Mouse (Mus musculus) heart, postnatal 4 days (tissue): Measurements from ENCODE around the gene AI661453. TPM values are rescaled to one million over a fixed set of nuclear protein-coding genes. Genes with fewer than 3 reads are reported as not detected.
"Not testable (repeated sequence)": the region's sequence is repeated elsewhere in the genome, so short reads cannot be mapped to it uniquely, and the experiment has no call there.

Source experiments
- DNase-seq: peaks from one replicate; pipeline ENCODE4 v3.0.0; 2021
- total RNA-seq, 2 experiments: library from RNA; stranded (reverse); gene quantifications; 2 replicates each; pipeline ENCODE4 v1.2.3; 2021

The AI661453 gene
- 1 to 10 TPM; 2.2 to 3.5 TPM for total RNA-seq

DNA sequence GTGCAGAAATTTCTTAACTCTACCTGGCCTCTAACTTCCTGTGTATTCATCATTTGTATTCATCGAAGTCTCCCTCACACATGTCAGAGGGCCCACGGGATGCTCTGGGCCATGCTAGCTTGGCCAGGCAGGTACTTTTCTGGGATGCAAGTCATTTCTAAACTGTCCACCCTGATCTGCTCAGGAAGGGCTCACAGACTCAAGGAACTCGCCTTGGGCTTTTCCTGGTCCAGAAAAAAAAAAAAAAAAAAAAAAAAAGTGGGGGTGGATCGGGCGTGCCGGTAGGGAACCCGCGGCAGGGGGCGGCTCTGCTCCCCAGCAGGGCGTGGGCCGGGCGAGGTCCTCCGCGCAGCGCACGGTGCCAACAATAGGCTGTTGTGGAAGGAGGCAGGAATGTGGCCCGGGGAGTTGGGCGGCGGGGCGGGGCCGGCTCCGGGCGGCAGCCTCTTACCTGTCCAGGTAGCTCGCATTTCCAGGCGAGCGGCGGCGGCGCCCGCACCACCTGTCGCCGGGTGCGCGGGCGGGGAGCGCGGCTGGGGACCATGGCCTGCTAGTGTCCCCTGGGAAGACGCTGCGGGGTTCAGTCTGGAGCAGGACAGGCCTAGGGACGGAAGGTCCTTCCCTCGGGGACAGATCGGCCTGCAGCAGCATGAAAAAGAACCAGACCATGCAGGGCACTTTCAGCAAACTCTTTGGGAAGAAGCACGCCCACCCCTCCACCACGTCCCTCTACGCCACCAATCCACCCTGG lies at the start of gene AI661453:
Gene AI661453, plus strand, starts transcription at position 460 of the 751 bp plus-strand sequence.
- peak; percentile 56 for DNase-seq

DNA sequence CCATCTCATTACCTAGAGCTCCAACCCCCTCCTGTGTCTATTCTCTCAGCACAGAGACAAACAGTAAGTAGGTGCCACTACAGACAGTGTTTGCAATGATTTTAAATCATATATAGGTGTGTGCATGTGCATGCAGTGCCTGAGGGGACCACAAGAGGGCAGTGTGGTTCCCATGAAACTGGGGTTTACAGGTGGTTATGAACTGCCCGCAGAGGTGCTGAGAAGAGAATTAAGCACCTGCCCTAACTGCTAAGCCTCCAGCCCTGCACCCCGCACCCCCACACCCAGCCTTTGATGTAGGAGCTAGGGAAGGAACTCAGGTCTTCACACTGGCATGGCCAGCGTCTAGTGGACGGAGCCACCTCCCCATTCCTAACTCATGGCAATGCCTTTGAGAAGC lies 49.8 kb upstream of the AI661453 start:
- DNase-seq = peak; percentile 71

DNA sequence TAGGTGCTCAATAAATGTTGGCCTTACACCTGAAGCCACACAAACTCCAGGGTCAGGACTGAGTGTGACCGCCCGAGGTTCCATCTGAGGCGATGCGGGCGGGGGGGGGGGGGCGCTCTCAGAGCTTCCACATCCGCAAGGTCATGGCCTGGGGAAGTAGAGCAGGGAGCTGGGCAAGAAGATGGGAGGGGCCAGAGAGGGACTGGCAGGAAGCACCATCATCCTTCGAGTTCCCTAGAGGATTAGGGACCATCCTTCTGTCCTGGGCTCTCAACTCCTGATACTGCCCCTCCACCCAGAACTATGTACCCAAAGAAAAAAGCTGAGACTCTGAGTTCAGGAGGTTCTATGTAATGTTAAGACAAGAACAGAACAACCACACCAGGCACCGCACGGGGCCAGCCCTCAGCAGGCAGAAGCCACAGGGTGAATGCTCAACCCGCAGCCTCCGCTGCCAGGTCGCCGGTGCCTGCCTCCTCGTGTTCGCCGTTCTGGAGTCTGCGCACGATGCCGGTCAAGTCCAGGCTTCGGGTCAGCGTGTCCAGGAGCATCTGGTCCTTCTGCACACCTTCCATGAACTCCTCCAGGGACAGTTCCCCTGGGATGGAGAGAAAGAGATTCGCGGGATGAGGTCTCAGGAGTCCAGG lies 42.1 kb upstream of the AI661453 start:
- no peak for DNase-seq

DNA sequence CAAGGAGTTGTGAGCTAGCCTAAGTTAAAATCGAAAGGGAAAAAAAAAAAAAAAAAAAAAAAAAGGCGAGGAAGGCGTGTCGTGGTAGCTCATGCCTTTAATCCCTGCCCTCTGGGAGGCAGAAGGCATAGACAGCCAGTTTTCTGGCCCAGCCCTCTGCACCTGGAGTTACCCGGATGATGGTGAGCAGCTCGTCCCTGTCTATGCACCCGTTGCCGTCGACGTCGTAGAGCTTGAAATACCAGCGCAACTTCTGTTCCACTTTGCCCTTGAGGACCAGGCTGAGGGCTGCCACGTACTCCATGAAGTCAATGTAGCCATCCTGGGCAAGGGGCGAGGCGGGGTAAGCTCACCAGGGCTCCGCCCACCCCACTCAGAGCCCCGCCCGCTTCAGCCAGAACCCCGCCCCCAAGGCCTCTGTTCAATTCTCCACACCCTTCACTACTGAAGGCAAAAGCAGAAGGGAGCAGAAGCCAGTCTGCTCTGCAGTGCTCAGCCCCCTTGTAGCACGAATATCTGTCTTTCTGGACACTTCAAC lies 41.0 kb upstream of the AI661453 start:
- peak; percentile 40 for DNase-seq

DNA sequence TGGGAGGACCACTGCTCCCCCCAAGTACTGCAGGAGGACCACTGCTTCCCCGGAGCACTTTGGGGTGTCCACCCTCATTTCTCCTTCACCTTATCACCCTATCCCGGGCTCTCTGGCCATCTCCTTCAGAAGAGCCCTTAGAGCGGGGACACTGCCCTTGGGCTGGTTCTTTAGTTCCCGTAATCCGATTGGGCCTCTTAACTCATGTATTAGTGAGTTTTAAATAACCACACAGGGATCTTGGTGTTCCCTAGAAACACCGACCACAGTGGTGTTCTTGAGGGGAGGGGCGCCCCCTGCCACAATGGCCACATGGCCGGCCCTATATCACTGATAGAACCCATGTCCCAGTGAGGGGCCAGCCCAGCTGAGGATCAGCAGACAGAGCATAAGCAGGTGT lies 37.3 kb upstream of the AI661453 start:
- DNase-seq = no peak

DNA sequence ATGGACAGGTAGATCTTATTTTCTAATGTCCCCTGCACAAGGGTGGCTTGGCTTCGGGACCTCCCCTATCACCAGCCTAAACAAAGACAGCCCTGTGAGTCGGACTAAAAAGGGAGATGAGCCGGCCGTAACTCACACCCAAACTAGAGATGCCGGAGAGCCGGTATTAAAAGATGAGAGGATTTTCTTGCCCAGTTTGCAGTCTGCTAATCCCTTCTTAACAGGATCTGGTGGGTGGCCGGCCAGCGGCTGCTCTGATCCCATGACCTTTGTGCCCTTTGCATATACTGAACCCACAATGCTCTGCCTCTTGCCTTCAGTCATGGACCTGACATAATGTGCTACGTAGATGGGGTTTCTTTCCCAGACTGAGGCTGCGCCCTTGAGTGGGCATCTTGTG lies 36.0 kb upstream of the AI661453 start, which contains the start of gene Guca1a:
Gene Guca1a, minus strand, starts transcription at position 134 of the 400 bp plus-strand sequence.
- no peak for DNase-seq

DNA sequence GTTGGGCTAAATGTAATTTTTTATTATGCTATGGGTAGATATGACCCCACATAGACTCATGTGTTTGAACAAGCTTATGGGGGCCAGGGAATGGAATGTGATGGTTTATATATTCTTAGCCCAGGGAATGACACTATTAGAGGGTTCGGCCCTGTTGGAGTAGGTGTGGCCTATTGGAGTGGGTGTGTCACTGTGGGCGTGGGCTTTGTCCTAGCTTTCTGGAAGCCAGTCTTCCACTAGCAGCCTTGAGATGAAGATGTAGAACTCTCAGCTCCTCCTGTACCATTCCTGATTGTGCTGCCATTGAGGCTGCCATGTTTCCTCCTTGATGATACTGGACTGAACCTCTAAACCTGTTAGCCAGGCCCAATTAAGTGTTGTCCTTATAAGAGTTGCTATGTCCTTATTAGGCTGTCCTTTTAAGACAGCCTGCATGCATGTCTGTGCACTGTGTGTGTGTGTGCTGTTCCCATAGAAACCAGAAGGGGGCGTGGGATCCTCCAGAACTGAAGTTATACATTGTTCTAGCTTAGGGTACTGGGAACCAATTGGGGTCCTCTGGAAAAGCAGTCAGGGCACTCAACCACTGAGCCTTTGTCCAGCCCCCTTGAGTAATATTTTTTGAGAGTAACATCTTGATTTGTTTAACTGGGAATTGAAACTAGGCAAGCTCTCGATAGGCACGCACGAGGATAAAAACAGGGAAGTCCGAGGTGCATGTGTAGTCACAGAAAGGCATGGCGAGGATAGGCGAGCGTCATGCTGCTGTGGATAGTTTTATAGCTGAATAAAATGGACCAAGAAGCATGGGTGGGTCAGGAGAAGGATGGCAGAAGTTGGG lies 28.5 kb upstream of the AI661453 start:
- no peak for DNase-seq

DNA sequence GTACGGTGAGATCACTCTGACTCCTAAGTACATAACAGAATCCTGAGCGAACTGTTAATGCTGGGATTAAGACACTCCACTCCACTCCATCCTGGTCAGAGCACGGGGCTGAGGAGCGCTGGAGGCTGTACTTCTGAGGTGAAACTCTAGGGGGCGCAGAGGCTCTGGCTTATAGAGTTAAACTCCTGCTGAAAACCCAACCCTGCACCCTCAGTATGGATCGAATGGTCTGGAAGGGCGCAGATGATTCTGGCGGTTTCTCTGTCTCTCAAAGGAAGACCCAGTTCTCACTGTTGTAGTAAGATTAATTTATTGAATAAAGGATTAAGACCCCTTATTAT lies 27.9 kb upstream of the AI661453 start:
- peak; percentile 79 for DNase-seq

DNA sequence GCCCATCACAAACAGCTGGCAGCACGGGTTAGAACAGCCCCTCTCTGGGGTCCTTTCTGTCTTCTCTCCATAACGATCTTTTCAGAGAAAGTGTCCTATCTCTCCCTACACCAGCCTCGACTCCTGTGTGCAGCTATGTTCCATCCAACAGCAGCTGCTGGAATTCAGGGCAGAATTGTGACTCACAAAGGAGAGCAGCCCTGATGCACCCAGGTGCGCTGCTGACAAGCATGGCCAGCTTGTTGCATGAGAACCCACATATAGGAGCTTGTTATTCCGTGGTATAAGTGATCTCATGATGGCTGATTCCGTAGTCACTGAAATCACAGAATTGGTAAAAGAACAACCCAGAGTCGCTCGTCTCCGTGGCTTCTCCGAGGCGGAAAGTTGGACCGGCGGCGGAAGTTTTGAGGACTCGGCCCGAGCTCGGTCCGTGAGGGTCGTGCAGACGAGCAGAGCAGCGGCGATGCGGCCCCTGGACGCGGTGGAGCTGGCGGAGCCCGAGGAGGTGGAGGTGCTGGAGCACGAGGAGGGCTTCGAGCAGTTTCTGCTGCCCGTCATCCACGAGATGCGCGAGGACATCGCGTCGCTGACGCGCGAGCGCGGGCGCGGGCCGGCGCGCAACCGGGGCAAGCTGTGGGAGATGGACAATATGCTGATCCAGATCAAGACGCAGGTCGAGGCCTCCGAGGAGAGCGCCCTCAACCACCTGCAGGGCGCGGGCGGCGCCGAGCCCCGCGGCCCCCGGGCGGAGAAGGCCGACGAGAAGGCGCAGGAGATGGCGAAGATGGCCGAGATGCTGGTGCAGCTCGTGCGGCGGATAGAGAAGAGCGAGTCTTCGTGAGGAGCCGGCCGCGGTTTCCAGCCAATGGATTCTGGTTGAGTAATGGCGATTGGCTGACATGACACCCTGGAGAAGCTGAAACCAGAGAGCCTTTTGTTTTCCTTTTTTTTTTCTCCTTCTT lies 26.2 kb upstream of the AI661453 start:
- peak; percentile 20 for DNase-seq

DNA sequence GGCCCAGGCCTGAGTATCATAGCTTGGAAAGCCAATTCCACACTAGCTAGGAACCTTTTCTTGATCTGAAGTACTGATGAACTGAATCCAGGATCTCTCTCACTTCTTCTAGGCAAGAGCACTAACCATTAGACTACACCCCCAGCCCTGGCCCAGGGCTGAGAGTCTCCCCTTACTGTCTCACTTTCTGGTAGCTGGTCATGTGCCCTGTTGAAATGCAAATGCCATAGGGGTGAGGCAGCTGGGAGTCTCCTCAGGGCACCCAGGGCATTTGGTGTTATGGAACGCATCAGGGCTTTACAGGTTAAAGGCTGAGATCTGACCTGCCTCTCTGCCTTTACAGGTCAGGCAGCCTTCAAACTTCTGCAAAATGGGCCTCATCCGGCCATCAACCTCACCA lies 16.2 kb upstream of the AI661453 start:
- DNase-seq = no peak

DNA sequence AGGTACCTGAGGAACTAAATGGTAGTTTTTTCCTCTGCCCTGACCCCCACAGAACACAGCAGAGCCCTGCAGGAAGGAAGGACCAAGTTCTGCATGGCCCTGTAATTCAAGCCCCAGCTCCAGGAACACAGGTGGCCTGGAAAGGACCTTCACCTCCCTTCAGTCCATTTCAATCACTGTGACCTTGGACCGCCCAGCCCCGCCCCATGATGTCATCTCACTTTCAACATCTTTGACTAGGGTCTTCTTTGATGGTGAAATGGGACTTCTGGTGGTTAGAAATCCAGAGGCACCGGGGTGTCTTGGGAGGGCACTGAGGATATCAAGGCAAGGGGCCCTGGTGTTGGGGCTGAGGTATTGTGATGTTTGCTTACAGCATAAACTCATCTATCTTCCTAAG lies 14.8 kb upstream of the AI661453 start:
- no peak for DNase-seq

DNA sequence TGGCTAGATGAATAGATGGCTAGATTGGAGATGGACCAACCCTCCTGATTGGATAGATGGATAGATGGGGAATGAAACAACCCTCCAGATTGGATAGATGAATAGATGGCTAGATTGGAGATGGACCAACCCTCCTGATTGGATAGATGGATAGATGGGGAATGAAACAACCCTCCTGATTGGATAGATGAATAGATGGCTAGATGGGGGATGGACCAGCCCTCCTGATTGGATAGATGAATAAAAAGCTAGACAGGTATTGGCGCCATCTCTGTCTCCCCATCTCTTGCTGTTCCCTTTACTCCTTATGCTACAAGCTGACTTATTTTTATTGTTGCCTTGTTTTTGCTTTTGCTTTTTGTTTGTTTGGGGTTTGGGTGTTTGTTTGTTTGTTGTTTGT lies 13.8 kb upstream of the AI661453 start:
- not testable (repeated sequence) for DNase-seq

DNA sequence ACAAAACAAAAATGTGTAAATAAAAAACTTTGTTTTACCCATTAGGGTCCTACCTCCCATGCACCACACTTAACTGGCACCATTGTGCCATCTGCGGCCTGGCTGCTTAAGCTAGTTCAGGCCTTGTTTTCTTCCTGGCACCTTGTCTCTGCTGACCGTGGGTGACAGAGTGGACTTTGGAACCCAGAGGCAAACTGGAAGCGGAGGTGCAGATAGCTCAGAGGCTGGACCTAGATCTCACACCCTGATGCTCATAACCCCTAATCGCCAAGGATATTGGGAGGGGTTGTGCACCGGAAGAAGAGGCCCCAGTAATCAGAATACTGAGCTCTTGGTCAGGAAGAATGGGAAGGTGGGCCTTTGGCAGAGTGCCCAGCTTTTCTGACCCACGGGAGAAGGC lies 12.2 kb upstream of the AI661453 start:
- DNase-seq = no peak

DNA sequence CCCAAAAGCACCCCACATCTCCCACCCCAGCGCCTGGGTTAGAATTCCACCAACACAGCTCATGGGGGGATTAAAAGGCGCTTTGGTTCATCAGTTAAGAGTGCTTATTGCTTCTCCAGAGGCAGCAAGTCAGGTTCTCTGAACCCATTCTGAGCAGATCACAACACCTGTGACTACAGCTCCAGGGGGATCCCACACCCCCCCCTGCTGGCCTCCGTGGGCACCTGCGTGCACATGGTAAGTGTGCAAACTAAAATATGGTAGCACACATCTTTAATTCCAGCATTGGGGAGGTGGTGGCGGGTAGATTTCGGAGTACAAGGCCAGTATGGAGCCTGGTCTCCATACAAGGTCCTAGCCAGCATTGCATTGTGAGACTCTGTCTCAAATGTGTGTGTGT lies 9.1 kb upstream of the AI661453 start:
- DNase-seq = no peak

DNA sequence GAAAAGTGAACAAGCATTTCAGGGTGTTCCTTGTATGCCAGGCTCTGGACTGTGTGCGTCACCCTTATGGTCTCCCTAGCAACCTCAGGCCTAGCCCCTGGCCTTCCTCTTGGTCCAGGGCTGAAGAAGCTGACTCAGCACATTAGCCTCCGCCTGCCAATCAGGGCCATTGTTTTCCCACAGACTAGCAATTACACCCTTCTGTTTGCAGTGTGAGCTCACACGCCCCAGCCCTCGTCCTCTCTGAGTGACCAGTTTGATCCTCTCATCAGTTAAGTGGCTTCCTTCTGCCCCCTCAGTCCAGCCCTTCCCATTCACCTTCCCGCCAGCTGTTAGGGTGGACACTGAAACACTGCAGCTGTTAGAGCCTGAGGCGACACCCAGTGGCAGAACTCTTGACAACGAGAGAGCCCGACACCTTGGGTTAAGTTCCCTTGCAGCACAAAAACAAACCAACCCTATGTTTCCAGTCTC lies 7.5 kb upstream of the AI661453 start:
- peak; percentile 66 for DNase-seq

DNA sequence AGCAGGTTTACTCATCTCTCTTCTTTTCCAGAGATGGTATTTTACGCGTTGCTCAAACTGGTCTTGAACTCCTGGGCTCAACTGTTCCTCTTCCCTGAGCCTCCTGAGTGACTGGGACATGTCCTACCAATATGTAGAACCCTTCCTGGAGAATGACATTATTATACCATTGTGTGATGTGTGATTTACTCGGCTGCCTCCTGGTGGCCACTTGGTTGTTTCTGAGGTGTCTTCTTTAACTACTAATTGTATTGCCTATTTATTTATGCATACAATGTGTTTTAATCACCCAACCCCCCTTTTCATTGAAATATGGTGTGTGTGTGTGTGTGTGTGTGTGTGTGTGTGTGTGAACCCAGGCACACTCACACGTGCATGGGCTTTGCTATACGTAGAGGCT lies 5.6 kb upstream of the AI661453 start:
- no peak for DNase-seq

DNA sequence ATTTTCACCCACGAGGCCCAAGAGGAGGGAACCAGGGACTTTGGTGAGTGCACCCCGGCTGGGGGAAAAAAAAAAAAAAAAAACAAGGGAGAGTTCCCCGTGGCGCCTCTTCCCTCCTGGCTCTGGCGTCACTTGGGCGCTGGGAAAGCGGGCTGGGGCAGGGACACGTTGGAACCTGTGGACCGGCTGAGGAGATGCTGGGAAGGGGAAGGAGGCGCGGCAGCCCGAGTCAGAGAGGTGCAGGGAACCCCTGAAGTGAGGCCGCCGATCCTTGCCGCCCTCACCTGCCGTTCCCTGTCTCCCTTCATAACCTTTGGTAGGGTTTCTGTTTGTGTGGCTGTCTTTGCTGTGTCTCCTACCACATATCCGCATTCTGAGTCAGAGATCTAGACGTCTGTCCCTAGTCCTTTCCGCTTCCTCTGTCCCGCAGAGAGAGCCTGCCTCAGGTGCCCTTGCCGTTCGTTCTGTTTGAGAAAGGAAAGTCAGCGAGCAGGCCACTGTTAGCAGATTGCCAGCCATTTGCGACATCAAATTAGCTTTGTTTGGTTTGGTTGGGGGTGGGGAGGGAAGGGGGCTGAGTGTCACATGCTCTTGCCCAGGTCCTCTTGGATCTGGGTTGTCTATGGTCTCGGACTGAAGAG lies 612 bp downstream of the AI661453 start, which contains the start of gene 1700001C19Rik:
Gene 1700001C19Rik, minus strand, starts transcription at position 470 of the 641 bp plus-strand sequence.
- DNase-seq = no peak

DNA sequence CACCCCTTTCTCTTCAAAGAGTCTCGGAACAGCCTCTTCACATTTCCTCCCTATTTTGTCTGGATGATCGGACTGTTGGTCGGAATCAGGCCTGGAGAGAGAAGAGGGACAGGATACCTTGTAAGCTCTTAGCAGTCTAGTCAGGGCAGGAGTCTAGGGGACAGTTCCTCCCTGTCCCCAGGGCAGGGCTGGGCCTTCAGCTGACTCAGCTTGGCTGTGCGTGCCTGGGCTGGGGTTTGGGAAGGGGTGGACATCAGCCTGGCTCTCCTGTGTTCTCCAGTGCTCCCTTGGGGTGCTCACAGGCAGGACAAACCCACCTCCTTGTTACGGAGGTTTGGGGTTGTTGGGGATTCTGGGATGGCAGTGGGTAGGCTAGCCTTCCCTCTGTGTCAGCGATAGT lies 2.2 kb downstream of the AI661453 start:
- no peak for DNase-seq

DNA sequence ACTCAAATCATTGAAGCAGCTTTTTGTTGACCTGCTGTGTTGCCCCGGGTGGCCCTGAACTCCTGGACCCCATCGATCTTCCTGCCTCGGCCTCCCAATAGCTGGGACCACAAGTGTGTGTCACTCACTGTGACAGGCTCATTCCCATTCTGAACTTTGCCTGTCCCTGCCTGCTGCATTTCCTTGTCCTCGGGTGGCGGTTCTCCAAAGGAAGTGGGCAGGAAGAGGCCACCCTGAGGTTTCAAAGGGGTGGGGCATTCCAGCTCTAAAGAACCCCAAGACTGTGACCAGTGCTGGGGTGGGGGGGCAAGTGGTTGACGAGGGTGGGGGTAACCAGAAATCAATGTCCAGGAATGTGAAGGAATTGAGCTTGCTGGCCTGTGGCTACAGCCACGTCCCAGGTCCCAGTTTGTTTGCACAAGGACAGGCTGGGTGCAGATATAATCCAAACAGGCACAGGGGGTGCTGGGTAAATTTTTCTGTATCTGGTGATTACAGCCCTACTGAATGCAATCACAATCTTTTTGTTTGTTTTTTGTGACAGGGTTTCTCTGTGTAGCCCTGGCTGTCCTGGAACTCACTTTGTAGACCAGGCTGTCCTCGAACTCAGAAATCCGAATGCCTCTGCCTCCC lies 3.1 kb downstream of the AI661453 start:
- no peak for DNase-seq

DNA sequence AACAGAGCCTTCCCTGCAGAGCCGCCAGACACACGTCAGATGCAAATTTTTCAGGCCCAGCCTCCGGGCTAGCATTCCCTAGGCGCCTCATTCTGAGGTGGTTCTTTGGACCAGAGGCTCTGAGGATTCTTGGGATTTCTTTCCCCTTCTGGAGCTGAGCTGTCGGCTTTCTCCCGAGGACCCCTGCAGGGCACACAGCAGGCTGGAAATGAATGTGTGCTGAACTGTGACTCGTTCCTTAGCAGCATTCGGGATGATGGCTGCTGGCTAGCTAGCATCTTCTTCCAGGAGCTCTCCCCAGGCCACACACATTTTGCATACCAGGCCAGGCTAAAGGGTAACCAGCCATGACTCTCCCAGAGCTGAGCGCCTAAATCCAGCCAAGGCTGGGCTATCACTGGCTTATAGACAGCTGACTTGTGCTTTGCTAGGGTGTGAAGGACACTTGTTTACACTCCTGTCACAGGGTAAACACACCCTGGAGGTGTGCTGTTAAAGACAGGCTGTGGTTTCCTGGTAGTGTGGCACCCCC lies 4.0 kb downstream of the AI661453 start:
- DNase-seq = no peak
